Mouse (Mus musculus) splenic B cell, adult 2 months (primary cell): ENCODE measurements around the gene Prdx5.

ENCODE experiments used
- DNase-seq: peaks from one replicate; pipeline ENCODE4 v3.0.0-alpha.2; 2011; ENCODE audit warnings: low read depth, low spot score
- H3K27me3 ChIP-seq: 2 replicates; pipeline ENCODE4 v1.6.1; 2012; ENCODE audit warnings: mild to moderate bottlenecking, low read length, moderate library complexity, mixed read lengths; ENCODE audit not compliant: control insufficient read depth, poor library complexity, insufficient read depth, severe bottlenecking
- H3K36me3 ChIP-seq: 2 replicates; pipeline ENCODE4 v1.6.1; 2012; ENCODE audit warnings: mild to moderate bottlenecking, low read length, moderate library complexity, mixed read lengths; ENCODE audit not compliant: control insufficient read depth, poor library complexity, insufficient read depth, severe bottlenecking

The Prdx5 gene

DNA sequence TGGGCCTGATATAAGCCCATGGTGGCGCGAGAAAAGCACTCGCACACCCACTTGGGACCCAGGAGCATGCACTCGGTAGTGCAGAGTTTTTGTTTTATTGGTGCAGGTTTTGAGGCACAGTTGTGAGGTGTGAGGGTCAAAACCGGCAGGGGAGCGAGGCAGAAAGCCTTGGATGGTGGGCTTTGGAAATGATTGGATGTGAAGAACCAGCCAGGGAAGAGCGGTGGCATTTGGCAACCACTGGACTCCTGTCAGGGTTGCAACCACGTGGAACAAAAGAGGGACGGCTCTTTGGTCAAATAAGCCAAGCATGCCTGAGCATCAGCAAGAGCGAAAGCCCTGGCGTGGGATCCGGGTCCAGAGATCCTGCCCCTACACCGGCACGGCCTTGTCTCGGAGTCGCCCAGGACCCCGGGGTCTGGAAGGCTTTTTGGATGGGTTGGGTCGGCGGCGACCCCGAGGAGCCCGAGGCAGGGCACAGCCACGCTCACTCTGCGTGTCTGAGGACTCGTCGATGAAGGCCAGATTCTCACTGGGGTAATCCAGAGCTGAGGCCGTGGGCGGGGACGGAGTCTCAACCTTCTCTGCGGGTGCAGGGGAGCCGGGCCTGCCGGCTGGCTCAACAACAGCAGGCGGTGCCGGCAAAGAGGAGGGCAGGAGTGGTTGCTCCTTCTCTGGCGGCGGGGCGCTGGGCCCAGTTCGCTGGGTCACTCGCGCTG lies 15.9 kb upstream of the Prdx5 start:
- no peaks in the 10 kb centered on the region for H3K36me3 ChIP-seq
- no peaks in the 10 kb centered on the region; the same call in 1 of the 2 replicates for H3K27me3 ChIP-seq
- DNase-seq: no peak

DNA sequence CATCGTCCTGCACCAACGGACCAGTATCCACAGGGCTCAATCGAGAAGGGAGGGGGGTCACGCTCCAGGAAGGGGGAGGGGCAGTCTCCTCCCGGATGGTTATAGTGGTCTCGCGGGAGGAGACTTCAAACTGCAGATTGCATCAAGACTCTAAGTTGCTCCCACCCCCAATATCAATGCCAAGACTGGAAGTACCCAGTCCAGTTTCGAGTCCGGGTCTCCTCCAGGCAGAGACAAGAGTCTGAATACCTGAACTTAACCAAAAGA lies 15.3 kb upstream of the Prdx5 start, which contains the start of gene Catsperz:
Gene Catsperz (minus strand): TSS at position 74 of the 267 bp plus-strand sequence.
- DNase-seq: no peak
- Histone ChIP-seq H3K36me3 (no peaks in the 10 kb centered on the region), H3K27me3 (no peaks in the 10 kb centered on the region; the same call in 1 of the 2 replicates)

DNA sequence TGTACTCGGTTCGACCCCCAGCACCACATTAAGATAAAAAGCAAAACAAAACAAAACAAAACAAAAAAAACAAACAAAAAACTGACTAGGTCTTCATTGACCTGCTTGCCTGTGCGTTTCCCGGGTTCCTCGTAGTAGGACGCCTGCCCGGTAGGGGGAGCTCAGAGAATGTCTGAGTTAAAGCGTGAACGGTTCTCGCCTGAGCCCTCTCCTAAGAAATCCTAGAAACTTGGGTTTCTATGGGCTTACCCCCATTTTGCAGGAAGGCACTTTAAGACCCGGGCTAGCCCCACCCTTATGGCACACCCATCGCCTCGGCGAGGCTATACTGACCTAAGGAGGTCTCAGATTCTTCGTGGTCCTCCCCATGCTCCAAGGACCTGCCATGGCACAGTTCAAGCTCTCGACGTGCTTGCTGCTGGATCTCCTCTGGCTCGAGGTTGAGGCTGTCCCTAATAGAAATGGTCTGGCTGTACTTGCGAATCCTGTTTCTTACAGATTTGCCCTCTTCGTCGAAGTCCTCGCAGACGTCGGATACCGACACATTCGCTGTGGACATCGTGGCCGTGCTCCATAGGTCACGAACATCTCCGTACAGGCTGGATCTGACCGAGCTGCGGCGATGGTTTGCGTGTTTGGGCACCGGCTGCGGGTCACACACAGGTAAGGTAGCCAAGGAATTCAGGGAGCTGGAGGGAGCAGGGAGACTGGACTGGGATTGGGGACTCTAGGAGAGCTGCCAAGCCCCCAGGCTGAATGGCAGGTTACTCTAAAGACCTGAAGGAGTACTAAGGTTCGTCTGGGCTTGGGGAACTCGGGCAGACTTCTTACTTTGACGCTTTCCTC lies 14.8 kb upstream of the Prdx5 start:
- DNase-seq: peak; percentile 83
- no peaks in the 10 kb centered on the region; the same call in 1 of the 2 replicates for H3K27me3 ChIP-seq
- H3K36me3 ChIP-seq: no peaks in the 10 kb centered on the region

DNA sequence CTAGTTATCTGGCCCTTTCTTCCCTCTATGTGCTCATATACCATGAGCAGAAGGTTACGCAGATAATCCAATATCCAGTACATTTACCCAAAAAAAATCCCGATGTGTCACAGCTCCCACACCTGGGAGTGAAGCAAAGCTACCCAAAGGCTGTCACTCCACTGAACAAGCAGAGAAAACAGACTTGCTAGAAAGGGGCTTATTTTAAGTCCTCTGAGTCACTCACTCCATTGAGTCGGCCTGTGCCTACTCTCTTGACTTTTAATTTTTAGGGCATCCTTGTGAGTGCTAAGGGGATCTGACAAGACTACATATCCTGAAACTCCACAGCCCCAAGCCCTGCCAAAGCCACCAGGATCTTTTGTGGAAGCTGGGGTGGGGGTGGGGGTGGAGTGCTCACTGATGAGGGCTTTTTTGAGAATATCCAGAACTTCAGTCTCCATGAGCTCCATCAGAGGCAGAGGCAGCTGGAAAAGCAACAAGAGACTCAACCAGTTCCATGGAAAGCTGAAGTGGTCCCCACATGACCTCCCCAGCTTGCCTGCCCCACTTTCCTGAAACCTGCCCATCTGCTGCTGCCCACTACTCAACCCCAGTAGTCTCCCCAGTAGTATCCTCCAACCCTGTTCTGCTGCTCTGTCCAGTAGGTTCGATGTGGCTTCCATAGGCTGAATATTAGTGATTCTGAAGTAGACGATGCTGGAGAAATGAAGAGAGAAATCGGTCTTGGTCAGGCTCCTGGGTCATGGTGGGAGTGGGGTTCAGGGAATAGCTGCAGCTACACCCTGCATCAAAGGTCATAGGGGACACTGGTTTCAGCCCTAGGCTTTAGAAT lies 13.2 kb upstream of the Prdx5 start:
- Histone ChIP-seq H3K27me3 (no peaks in the 10 kb centered on the region; the same call in 1 of the 2 replicates), H3K36me3 (no peaks in the 10 kb centered on the region)
- no peak for DNase-seq

DNA sequence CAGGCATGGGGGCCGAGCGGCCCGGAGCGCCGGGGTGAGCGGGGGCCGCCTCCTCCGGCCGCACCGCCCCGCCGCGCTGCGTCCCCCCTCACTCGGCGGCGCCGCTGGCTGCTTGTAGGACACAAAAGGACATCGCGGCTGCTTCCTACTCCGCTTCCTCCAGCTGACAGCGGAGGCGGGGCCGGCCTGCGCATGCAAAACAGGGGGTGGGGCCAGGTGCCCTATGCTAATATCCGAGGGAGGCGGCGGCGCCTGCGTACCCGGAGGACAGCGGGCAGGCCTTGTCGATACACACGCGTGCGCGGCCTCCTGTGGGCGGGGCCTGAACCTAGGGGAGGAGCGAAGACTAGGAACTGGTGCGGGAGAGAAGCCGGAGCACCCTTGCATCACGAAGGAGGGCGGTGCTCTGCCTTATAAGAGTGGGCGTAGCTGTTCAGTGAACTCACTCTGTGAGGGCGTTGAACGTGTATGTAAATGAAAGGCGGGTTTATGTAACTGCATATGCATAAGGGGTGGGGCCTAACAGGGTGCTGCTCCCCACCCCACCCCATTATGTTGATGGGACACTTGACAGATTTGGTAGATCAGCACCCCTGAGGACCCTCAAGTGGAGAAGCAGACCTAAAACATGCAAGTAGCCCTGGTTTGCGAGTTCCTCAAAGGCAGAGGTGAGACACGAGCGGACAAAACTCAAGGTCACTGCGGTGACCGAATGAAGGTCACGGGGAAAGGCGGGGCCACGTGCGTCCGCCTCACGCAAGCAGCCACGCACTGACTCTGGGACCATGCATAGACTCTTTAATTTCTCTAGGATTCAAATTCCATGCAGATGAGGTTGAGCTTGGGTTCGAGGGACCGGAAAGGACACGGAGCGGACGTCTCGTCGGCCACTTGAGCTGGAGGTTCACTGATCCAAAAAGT lies 12.0 kb upstream of the Prdx5 start, which contains the start of gene Esrra:
Gene Esrra (minus strand): TSS at position 167 of the 921 bp plus-strand sequence.
- peak; percentile 100 for DNase-seq
- no peaks in the 10 kb centered on the region for H3K36me3 ChIP-seq
- H3K27me3 ChIP-seq: no peaks in the 10 kb centered on the region; the same call in 1 of the 2 replicates

GRCm38 (mm10) chr19:6920741-6921636 lies 11.1 kb upstream of the Prdx5 start:
- peak; percentile 66 for DNase-seq
- Histone ChIP-seq H3K36me3 (peaks cover 2% of the 10 kb centered on the region; the same call in 1 of the 2 replicates), H3K27me3 (no peaks in the 10 kb centered on the region; the same call in 1 of the 2 replicates)

DNA sequence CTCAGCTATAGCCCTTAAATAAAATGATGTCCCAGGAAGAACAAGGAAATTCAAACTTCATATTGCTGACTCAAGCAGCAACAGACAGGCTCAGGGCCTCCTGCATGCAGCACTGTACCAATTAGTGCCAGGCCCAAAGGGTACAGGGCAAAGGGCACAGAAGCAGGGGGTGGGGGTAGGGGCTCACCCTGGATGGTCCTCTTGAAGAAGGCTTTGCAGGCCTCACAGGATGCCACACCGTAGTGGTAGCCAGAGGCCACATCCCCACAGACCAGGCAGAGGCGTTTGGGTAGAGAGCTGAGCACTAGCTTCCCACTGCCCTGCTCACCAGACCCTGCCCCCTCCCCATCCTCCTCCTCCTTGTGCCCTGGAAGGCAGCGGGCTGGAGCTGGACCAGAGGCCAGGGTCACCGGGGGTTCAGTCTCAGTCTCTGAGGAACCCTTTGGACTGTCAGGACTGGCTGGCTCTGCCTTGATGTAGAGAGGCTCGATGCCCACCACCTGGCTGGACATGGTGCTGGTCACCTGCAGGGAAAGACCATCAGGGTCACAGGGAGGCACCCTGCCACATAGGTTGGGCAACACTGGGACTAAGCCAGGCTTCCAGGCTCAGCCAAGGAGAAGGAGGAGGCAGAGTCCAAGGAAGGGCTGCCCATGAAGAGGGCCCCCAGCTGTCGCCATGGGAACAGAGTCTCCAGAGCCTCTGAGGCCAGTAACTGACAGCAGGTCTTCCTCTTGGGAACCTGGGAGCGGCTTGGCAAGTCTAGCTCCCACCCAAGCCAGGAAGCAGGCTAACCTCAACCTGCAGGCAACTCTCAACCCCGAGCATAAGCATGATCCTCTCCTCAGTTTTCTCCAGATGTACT lies 10.2 kb upstream of the Prdx5 start:
- Histone ChIP-seq H3K27me3 (no peaks in the 10 kb centered on the region), H3K36me3 (peaks cover 2% of the 10 kb centered on the region; the same call in 1 of the 2 replicates)
- no peak for DNase-seq

DNA sequence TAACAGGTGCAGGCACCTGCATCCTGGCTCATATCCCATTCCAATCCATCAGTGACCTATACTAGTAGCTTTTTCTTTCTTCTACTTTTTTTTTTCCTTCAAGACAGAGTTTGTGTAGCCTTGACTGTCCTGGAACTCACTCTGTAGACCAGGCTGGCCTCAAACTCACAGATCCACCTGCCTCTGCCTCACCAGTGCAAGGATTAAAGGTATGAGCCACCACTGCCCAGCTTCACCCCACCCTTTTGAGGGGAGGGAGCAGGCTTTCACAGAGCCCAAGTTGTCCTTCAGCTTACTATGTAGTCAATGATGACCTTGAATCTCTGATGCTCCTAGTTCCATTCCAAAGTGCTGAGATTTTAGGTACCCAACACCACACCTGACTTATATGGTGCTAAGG lies 9.5 kb upstream of the Prdx5 start:
- Histone ChIP-seq H3K36me3 (peaks cover 2% of the 10 kb centered on the region; the same call in 1 of the 2 replicates), H3K27me3 (no peaks in the 10 kb centered on the region)
- DNase-seq: no peak

DNA sequence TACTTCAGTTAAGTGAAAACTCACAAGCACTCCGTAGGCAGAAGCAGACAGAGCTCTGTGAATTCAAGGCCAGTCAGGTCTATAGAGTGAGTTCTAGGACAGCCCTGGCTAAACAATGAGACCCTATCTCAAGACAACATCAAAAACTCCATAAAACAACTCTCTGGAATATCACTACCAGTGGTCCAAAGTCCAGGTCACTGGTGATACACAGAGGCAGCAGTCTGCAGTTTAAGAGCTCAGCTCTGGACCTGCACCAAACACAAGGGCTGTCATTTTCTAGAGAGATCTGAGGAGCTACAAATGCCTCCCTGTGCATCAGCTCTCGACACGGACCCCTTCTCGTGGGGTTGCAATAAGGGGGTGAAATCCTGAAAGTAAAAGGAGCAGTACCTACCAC lies 8.4 kb upstream of the Prdx5 start:
- Histone ChIP-seq H3K27me3 (no peaks in the 10 kb centered on the region), H3K36me3 (peaks cover 6% of the 10 kb centered on the region; the same call in 1 of the 2 replicates)
- no peak for DNase-seq

GRCm38 (mm10) chr19:6916496-6916895 lies 6.6 kb upstream of the Prdx5 start:
- DNase-seq: no peak
- Histone ChIP-seq H3K27me3 (no peaks in the 10 kb centered on the region), H3K36me3 (peaks cover 7% of the 10 kb centered on the region; the same call in 1 of the 2 replicates)

DNA sequence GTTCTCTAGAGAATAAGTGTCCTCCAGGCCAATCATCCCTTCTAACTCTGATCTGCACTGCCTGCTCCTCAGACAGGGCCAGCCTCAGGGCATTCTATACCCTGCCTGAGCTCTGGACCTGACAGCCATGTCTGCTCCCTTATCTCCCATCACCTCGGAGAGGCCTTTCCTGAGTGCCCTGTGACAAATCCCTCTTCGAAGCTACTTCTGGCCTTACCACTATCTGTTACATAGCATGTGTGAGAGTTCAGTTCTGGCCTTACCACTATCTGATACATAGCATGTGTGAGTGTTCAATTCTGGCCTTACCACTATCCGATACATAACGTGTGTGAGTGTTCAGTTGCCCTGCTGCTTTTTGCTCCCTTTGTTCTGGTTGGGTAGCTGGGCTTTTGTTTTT lies 5.4 kb upstream of the Prdx5 start:
- no peak for DNase-seq
- H3K36me3 ChIP-seq: peaks cover 11% of the 10 kb centered on the region; the same call in 1 of the 2 replicates
- H3K27me3 ChIP-seq: no peaks in the 10 kb centered on the region

GRCm38 (mm10) chr19:6914540-6914939 lies 4.6 kb upstream of the Prdx5 start:
- no peak for DNase-seq
- H3K36me3 ChIP-seq: peaks cover 11% of the 10 kb centered on the region; the same call in 1 of the 2 replicates

More at GRCm38 (mm10) chr19:6914540-6914939, 4.6 kb upstream of the Prdx5 start:
- H3K27me3 ChIP-seq: no peaks in the 10 kb centered on the region
